Mouse (Mus musculus) forebrain, embryonic 12.5 days (tissue): ENCODE data around the gene Racgap1. TPM values are rescaled to one million over a fixed set of nuclear protein-coding genes. Genes with fewer than 3 reads are reported as not detected.

Experiments
- ATAC-seq: fragments of 200-750 bp; cut with Nextera tagmentation; 2 replicates; pipeline ENCODE4 v1.8.0; 2017; ENCODE audit warnings: moderate TSS enrichment; ENCODE audit not compliant: low FRiP score
- H3K27ac ChIP-seq: fragments of 300-500 bp; sonication (generic); 2 replicates; pipeline ENCODE4 v1.5.1; 2016; ENCODE audit warnings: mild to moderate bottlenecking
- H3K27me3 ChIP-seq: fragments of 300-500 bp; sonication (generic); 2 replicates; pipeline ENCODE4 v1.6.1; 2016; ENCODE audit warnings: mild to moderate bottlenecking
- H3K36me3 ChIP-seq: fragments of 300-500 bp; sonication (generic); replicated peaks from 2 replicates; pipeline ENCODE4 v1.6.1; 2016; ENCODE audit warnings: mild to moderate bottlenecking
- H3K4me1 ChIP-seq: fragments of 300-500 bp; sonication (generic); 2 replicates; pipeline ENCODE4 v1.6.1; 2016
- H3K4me2 ChIP-seq: fragments of 300-500 bp; sonication (generic); 2 replicates; pipeline ENCODE4 v1.6.1; 2016; ENCODE audit warnings: mild to moderate bottlenecking, moderate library complexity
- H3K4me3 ChIP-seq: fragments of 300-500 bp; sonication (generic); replicated peaks from 2 replicates; pipeline ENCODE4 v1.5.1; 2016; ENCODE audit warnings: mild to moderate bottlenecking
- H3K9ac ChIP-seq: fragments of 300-500 bp; sonication (generic); 2 replicates; pipeline ENCODE4 v1.6.1; 2016; ENCODE audit warnings: mild to moderate bottlenecking
- H3K9me3 ChIP-seq: fragments of 300-500 bp; sonication (generic); 2 replicates; pipeline ENCODE4 v1.6.1; 2016
- WGBS: fragments of 180-500 bp; shearing (Covaris S2); methylation state at CpG from one replicate; pipeline ENCODE4 v1.1.7; 2016; 5-methylcytosine and 5-hydroxymethylcytosine counted together
- polyA plus RNA-seq: library from polyadenylated mRNA; unstranded; fragments of >200 nt; fragmentation: Nextera tagmentation; extraction: Ambion mirVana; gene quantifications from 2 replicates; pipeline ENCODE4 v1.2.1, GENCODE M21; 2016

Gene Racgap1
- polyA plus RNA-seq, 1 experiment from 2014 or later = 230 TPM

- H3K4me1 ChIP-seq = peaks cover 29% of the 10 kb centered on the region
- H3K27ac ChIP-seq = no peak overlapping the region
- no peak overlapping the region for H3K9ac ChIP-seq
- no peaks in the 10 kb centered on the region for H3K9me3 ChIP-seq
- no peak for ATAC-seq
- no peaks in the 10 kb centered on the region for H3K36me3 ChIP-seq
- 87% methylated on average over 10 of the region's 10 CpGs for WGBS
- peaks cover 77% of the 10 kb centered on the region for H3K27me3 ChIP-seq
- no peak overlapping the region for H3K4me3 ChIP-seq
- no peak overlapping the region for H3K4me2 ChIP-seq
Measured at GRCm38 (mm10) chr15:99594951-99595350, 56.5 kb downstream of the Racgap1 start.

GRCm38 (mm10) chr15:99592877-99593276 is 58.6 kb downstream of the Racgap1 start:
- Histone ChIP-seq H3K9ac (no peak overlapping the region), H3K4me2 (no peak overlapping the region), H3K4me3 (no peak overlapping the region), H3K27ac (no peak overlapping the region), H3K4me1 (peaks cover 18% of the 10 kb centered on the region), H3K36me3 (no peaks in the 10 kb centered on the region), H3K27me3 (peaks cover 83% of the 10 kb centered on the region), H3K9me3 (no peaks in the 10 kb centered on the region)
- WGBS = 85% methylated on average over 5 of the region's 5 CpGs
- ATAC-seq = no peak

- H3K9ac ChIP-seq = no peak overlapping the region
- no peak overlapping the region for H3K4me3 ChIP-seq
- H3K4me2 ChIP-seq = no peak overlapping the region
- no peaks in the 10 kb centered on the region for H3K9me3 ChIP-seq
- H3K27me3 ChIP-seq = peaks cover 85% of the 10 kb centered on the region
- ATAC-seq = no peak
- WGBS = 66% methylated on average over 8 of the region's 8 CpGs
- peaks cover 15% of the 10 kb centered on the region for H3K4me1 ChIP-seq
- no peak overlapping the region for H3K27ac ChIP-seq
- H3K36me3 ChIP-seq = no peaks in the 10 kb centered on the region
Measured at GRCm38 (mm10) chr15:99592177-99592576, 59.3 kb downstream of the Racgap1 start.

DNA sequence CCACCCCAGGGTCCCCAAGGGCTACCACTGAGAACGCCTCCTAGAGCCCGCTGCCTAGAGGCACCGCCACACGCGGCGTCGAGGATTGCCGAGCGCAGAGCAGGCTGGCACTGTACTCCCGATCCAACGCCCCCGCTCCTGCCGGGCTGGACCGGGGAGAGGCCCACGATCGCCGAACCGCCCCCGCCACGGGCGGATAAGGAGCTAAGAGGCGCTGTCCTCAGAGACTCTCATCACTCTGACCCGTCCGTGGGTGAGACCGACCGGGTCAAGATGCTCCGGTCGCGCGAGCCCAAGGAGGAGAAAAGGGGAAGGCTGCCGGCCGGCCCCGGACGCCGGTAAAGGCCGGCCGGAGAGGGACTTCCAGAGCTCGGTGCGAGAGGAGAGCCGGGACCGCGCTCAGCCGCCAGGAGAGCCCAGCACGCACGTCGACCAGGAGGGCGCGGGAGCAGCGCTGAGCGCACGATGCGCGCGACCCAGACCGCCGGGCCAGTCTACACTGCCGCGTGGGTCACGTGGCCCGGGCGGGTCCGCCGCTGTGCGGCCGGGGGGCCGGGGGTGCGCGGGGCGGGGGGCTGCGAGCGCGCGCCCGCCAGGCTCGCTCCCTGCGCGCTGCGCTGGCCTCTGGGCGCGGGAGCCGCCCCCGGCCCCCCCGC is 60.9 kb downstream of the Racgap1 start, which contains the start of gene Aqp5:
Aqp5 (plus strand) TSS at position 354 of the 656 bp plus-strand sequence.
- 0 out of 2 replicates have a peak within 1 kb of the TSS, but pooled peaks have one; percentile 25 for H3K9ac ChIP-seq
- H3K4me2 ChIP-seq = peak within 1 kb of the TSS; percentile 58
- H3K4me3 ChIP-seq = peak within 1 kb of the TSS; percentile 45
- peaks cover 100% of the 10 kb centered on the region for H3K27me3 ChIP-seq
- ATAC-seq = peak; percentile 75
- 3% methylated on average over 57 of the region's 83 CpGs for WGBS
- H3K27ac ChIP-seq = no peak within 1 kb of the TSS
- H3K9me3 ChIP-seq = no peaks in the 10 kb centered on the region
- peaks cover 9% of the 10 kb centered on the region for H3K4me1 ChIP-seq
- no peaks in the 10 kb centered on the region for H3K36me3 ChIP-seq

GRCm38 (mm10) chr15:99589704-99590103 is 61.8 kb downstream of the Racgap1 start:
- H3K4me3 ChIP-seq = no peak overlapping the region
- no peak overlapping the region for H3K9ac ChIP-seq
- no peak for ATAC-seq
- WGBS = 17% methylated on average over 7 of the region's 7 CpGs
- H3K36me3 ChIP-seq = no peaks in the 10 kb centered on the region
- no peak overlapping the region for H3K4me2 ChIP-seq
- H3K9me3 ChIP-seq = no peaks in the 10 kb centered on the region
- peaks cover 100% of the 10 kb centered on the region for H3K27me3 ChIP-seq
- no peak overlapping the region for H3K27ac ChIP-seq
- H3K4me1 ChIP-seq = peaks cover 17% of the 10 kb centered on the region

- Histone ChIP-seq H3K4me2 (no peak overlapping the region), H3K9me3 (no peaks in the 10 kb centered on the region), H3K27me3 (peaks cover 100% of the 10 kb centered on the region), H3K27ac (no peak overlapping the region), H3K4me1 (peaks cover 21% of the 10 kb centered on the region), H3K4me3 (no peak overlapping the region), H3K9ac (no peak overlapping the region), H3K36me3 (no peaks in the 10 kb centered on the region)
- ATAC-seq = no peak
- 1% methylated on average over 9 of the region's 9 CpGs for WGBS
Measured at GRCm38 (mm10) chr15:99589237-99589636, 62.2 kb downstream of the Racgap1 start.

DNA sequence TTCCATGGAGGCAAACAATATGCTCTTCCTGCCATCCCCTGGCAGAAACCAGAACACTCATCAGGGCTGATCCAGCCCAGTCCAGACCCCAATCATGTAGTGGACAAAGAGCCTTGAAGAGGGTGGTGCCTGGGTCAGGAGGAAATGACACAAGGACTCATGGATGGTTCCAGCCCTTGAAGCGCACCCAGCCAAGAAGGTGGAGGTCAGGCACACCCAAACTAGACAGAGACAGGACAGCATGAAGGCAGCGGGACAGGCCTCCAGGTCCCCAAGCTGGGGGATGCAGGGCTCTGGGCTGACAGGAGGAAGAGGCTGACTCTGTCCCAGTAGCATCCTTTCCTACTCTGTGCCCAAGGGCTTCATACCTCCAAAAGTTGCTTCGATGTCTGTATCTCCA is 64.9 kb downstream of the Racgap1 start:
- Histone ChIP-seq H3K4me2 (no peak overlapping the region), H3K4me3 (no peak overlapping the region), H3K36me3 (no peaks in the 10 kb centered on the region), H3K27me3 (peaks cover 99% of the 10 kb centered on the region), H3K9me3 (no peaks in the 10 kb centered on the region), H3K4me1 (peaks cover 30% of the 10 kb centered on the region), H3K27ac (no peak overlapping the region), H3K9ac (no peak overlapping the region)
- ATAC-seq = no peak
- 88% methylated on average over 3 of the region's 3 CpGs for WGBS

- Histone ChIP-seq H3K4me3 (no peak overlapping the region), H3K9ac (no peak overlapping the region), H3K27me3 (peaks cover 99% of the 10 kb centered on the region), H3K4me1 (peaks cover 28% of the 10 kb centered on the region), H3K4me2 (no peak overlapping the region), H3K27ac (no peak overlapping the region), H3K9me3 (no peaks in the 10 kb centered on the region), H3K36me3 (no peaks in the 10 kb centered on the region)
- no peak for ATAC-seq
- 75% methylated on average over 6 of the region's 6 CpGs for WGBS
Measured at GRCm38 (mm10) chr15:99585741-99586140, 65.7 kb downstream of the Racgap1 start.

- H3K4me2 ChIP-seq = peak overlapping the region; percentile 50
- no peaks in the 10 kb centered on the region for H3K36me3 ChIP-seq
- peak overlapping the region; percentile 0; the same call in 1 of the 2 replicates for H3K9ac ChIP-seq
- peak overlapping the region; percentile 31 for H3K4me3 ChIP-seq
- H3K9me3 ChIP-seq = no peaks in the 10 kb centered on the region
- H3K27me3 ChIP-seq = peaks cover 99% of the 10 kb centered on the region
- H3K4me1 ChIP-seq = peaks cover 21% of the 10 kb centered on the region
- no peak overlapping the region for H3K27ac ChIP-seq
- WGBS = 1% methylated on average over 24 of the region's 24 CpGs
- ATAC-seq = no peak; the same call in 1 of the 2 replicates
Measured at GRCm38 (mm10) chr15:99584407-99585202, 66.9 kb downstream of the Racgap1 start.

DNA sequence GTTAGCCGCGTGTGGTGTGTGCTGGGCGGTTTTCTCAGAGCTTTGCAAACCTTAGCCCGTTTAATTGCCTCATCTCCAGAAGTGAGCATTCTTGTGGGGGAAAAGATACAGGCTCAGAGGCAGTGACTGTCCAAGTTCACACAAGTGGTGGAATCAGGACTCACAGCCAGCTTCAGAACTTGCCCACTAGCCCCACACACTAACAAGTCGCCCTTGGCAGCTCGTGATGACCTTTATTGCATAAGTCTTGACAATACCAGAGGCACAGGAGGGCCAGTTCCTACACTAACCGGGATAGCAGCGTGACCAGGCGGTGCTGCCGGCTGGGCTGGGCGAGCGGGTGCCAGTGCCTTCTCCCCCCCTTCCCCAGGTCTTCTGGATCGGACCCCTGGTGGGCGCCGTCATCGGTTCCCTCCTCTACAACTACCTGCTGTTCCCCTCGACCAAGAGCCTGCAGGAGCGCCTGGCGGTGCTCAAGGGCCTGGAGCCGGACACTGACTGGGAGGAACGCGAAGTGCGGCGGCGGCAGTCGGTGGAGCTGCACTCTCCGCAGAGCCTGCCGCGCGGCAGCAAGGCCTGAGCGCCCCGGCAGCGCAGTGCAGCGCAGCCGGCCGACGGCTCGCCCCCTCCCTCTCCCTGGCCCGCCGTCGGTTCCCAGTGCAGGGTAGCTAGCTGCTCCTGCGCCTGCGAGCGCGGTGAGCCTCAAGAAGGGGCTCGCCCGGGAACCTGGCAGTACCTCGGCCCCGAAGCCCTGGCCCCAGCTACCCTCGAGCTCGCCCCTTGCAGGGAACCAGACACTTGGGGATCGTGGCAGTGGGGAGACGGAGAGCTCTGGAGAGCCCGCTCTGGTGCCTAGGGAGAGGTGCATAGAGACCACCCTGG is 67.8 kb downstream of the Racgap1 start:
- H3K27ac ChIP-seq = no peak overlapping the region
- 2% methylated on average over 52 of the region's 54 CpGs for WGBS
- H3K36me3 ChIP-seq = no peaks in the 10 kb centered on the region
- ATAC-seq = peak; percentile 27
- peak overlapping the region; percentile 31 for H3K4me3 ChIP-seq
- H3K4me1 ChIP-seq = peaks cover 21% of the 10 kb centered on the region
- peaks cover 96% of the 10 kb centered on the region for H3K27me3 ChIP-seq
- no peaks in the 10 kb centered on the region for H3K9me3 ChIP-seq
- H3K9ac ChIP-seq = 0 out of 2 replicates have a peak overlapping the region, but pooled peaks have one; percentile 14
- peak overlapping the region; percentile 50 for H3K4me2 ChIP-seq

DNA sequence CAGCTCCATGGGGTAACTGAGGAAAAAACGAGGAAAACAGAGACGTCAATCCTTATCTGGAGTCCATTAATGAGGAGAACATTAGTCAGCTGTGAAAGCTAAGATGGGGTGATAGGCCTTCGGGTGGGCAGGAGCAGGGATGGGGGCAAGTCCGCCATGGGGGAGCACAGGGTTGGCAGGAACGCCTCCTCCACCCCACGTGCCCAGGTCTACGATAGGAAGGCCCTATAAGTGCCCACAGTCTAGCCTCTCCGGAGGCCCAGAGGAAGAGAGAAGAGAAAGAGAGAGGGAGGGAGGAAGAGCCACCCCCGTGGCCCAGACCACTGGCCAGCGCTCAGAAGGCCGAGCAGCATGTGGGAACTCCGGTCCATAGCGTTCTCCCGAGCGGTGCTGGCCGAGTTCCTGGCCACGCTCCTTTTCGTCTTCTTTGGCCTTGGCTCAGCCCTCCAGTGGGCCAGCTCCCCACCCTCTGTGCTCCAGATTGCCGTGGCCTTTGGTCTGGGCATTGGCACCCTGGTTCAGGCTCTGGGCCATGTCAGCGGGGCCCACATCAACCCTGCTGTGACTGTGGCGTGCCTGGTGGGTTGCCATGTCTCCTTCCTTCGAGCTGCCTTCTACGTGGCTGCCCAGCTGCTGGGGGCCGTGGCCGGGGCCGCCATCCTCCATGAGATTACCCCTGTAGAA is 72.5 kb downstream of the Racgap1 start, which contains the start of gene Aqp2:
Aqp2 (plus strand) TSS at position 254 of the 684 bp plus-strand sequence.
- Histone ChIP-seq H3K4me1 (peaks cover 6% of the 10 kb centered on the region), H3K9me3 (no peaks in the 10 kb centered on the region), H3K27ac (no peak within 1 kb of the TSS), H3K27me3 (peaks cover 64% of the 10 kb centered on the region), H3K4me3 (no peak within 1 kb of the TSS), H3K4me2 (no peak within 1 kb of the TSS), H3K36me3 (no peaks in the 10 kb centered on the region), H3K9ac (no peak within 1 kb of the TSS)
- WGBS = 88% methylated on average over 26 of the region's 26 CpGs
- no peak for ATAC-seq
